Comparison of ENCODE assay signal across 10 mouse cellular contexts in the genomic region with DNA sequence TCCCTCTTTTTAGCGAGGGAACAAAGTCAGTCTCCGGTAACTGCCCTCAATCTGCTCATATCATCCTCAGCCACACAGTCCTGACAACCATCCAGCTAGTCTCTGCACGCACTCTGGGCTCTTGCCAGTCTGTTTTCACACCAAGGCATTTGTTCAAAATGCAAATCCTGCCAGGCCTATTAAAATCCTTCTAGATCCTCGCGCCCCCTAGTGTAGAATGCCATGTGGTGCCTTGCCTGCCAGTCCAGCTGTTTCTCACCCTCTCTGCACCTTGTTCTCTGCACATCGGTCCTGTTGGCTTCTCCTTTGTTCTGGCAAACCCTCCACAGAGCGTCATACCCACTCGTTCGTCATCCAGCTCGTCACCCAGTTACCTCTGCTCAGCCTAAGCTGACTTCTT. TPM values are rescaled to one million over a fixed set of nuclear protein-coding genes. Genes with fewer than 3 reads are reported as not detected.
DNase-seq lines count a peak whose midpoint lies in the region; ATAC-seq and TF ChIP-seq lines count a peak whose summit lies in the region.
"Had no signal": no experiment of that assay in that cellular context is flagged by ENCODE, and none has a peak within 500 bp of the region (broad histone marks: within the 10 kb centered on the region; RNA-seq: fewer than 3 reads in every experiment).

No protein-coding gene starts in this region.

- H3K27me3 ChIP-seq in cerebellum, adult 2 months (ENCODE audit: control insufficient read depth, insufficient read depth, low read length): no peaks in the 10 kb centered on the region
- H3K27me3 ChIP-seq in hindbrain, embryonic 16.5 days (replicated peaks; ENCODE audit: control insufficient read depth, insufficient read depth, low read length): no peaks in the 10 kb centered on the region
- no peaks in the 10 kb centered on the region for H3K27me3 ChIP-seq in midbrain, embryonic 13.5 days
- no peaks in the 10 kb centered on the region for H3K27me3 ChIP-seq in testis, adult 2 months (ENCODE audit: control insufficient read depth, insufficient read depth, low read length)
- H3K27me3 ChIP-seq: embryonic facial prominence, embryonic 15.5 days; stomach, embryonic 15.5 days had no signal

- WGBS in cerebellum, adult 2 months: 5% methylated on average over 10 of the region's 10 CpGs
- WGBS in hindbrain, embryonic 16.5 days: 24% methylated on average over 10 of the region's 10 CpGs
- whole genome bisulfite sequencing in midbrain, embryonic 13.5 days: 28% methylated on average over 10 of the region's 10 CpGs

- peak; percentile 26 for DNase-seq in urinary bladder, postnatal 25 days (ENCODE audit: low spot score)
- DNase-seq in urinary bladder, adult 2 months (ENCODE audit: low spot score): no peak
- peak; percentile 87 to 91 for DNase-seq in cerebellum, adult 2 months
- DNase-seq in frontal cortex, adult 2 months (ENCODE audit: extremely low spot score in 1 of 2, low spot score in 1 of 2): peak; percentile 74 to 90
- peak; percentile 74 to 75 for DNase-seq in left cerebral cortex, postnatal 36 days (ENCODE audit: low spot score in 2 of 2)

- peak; percentile 55 for ATAC-seq in hindbrain, embryonic 16.5 days
- ATAC-seq in midbrain, embryonic 13.5 days: peak; percentile 75

- no peak overlapping the region for H3K9ac ChIP-seq in hindbrain, embryonic 16.5 days (ENCODE audit: low read depth, low read length)
- H3K9ac ChIP-seq in midbrain, embryonic 13.5 days (replicated peaks): no peak overlapping the region
- H3K9ac ChIP-seq: embryonic facial prominence, embryonic 15.5 days; stomach, embryonic 15.5 days had no signal

- H3K36me3 ChIP-seq in hindbrain, embryonic 16.5 days (ENCODE audit: control insufficient read depth, insufficient read depth, low read length): no peaks in the 10 kb centered on the region
- no peaks in the 10 kb centered on the region for H3K36me3 ChIP-seq in midbrain, embryonic 13.5 days
- no peaks in the 10 kb centered on the region for H3K36me3 ChIP-seq in testis, adult 2 months (ENCODE audit: control insufficient read depth, insufficient read depth, low read length)
- H3K36me3 ChIP-seq: embryonic facial prominence, embryonic 15.5 days; stomach, embryonic 15.5 days had no signal

- TF ChIP-seq POLR2A in cerebellum, adult 2 months (IDR thresholded peaks at IDR 0.05; ENCODE audit: borderline replicate concordance, insufficient read depth, low read length): no peak
- no peak for TF ChIP-seq POLR2A in testis, adult 2 months (IDR thresholded peaks at IDR 0.05; ENCODE audit: control insufficient read depth, low read depth, low read length)

- no peak overlapping the region for H3K27ac ChIP-seq in cerebellum, adult 2 months (ENCODE audit: insufficient read depth, low read length)
- H3K27ac ChIP-seq in hindbrain, embryonic 16.5 days (ENCODE audit: low read depth, low read length): no peak overlapping the region
- H3K27ac ChIP-seq in midbrain, embryonic 13.5 days: no peak overlapping the region
- H3K27ac ChIP-seq in testis, adult 2 months (ENCODE audit: control insufficient read depth, insufficient read depth, low read depth, low read length): no peak overlapping the region; the same call in 1 of the 2 replicates
- H3K27ac ChIP-seq: embryonic facial prominence, embryonic 15.5 days; stomach, embryonic 15.5 days had no signal

- intact Hi-C loops in left cerebral cortex, postnatal 36 days (cut with DNase I): loop anchor here (2.0 to 10.0 kb wide), 6 partner anchors 59 to 279 kb away; a partner anchor contains a TSS

- no peaks in the 10 kb centered on the region for H3K9me3 ChIP-seq in hindbrain, embryonic 16.5 days (ENCODE audit: control insufficient read depth, low read length)
- H3K9me3 ChIP-seq in midbrain, embryonic 13.5 days: no peaks in the 10 kb centered on the region
- H3K9me3 ChIP-seq: embryonic facial prominence, embryonic 15.5 days; stomach, embryonic 15.5 days had no signal

- TF ChIP-seq CTCF in cerebellum, adult 2 months (IDR thresholded peaks at IDR 0.05; ENCODE audit: borderline replicate concordance, insufficient read depth, low read depth, low read length): peak; percentile 77
- peak; percentile 47; the same call in 1 of the 2 replicates for TF ChIP-seq CTCF in testis, adult 2 months (IDR thresholded peaks at IDR 0.05; ENCODE audit: control insufficient read depth, insufficient read depth, insufficient replicate concordance, low read depth, low read length)

- peaks cover 15% of the 10 kb centered on the region for H3K4me1 ChIP-seq in cerebellum, adult 2 months (ENCODE audit: control insufficient read depth, insufficient read depth, low read length)
- peaks cover 4% of the 10 kb centered on the region; the same call in 1 of the 2 replicates for H3K4me1 ChIP-seq in hindbrain, embryonic 16.5 days (ENCODE audit: control insufficient read depth, insufficient read depth, low read depth, low read length)
- H3K4me1 ChIP-seq in midbrain, embryonic 13.5 days (replicated peaks): no peaks in the 10 kb centered on the region
- H3K4me1 ChIP-seq in testis, adult 2 months (ENCODE audit: control insufficient read depth, insufficient read depth, low read length): peaks cover 18% of the 10 kb centered on the region
- H3K4me1 ChIP-seq: embryonic facial prominence, embryonic 15.5 days had no signal

- H3K4me2 ChIP-seq in hindbrain, embryonic 16.5 days (ENCODE audit: low read length): peak overlapping the region; percentile 7; the same call in 1 of the 2 replicates
- no peak overlapping the region for H3K4me2 ChIP-seq in midbrain, embryonic 13.5 days (replicated peaks)
- H3K4me2 ChIP-seq: embryonic facial prominence, embryonic 15.5 days; stomach, embryonic 15.5 days had no signal

- H3K4me3 ChIP-seq in cerebellum, adult 2 months (replicated peaks; ENCODE audit: insufficient read depth, low read depth, low read length): no peak overlapping the region
- H3K4me3 ChIP-seq in hindbrain, embryonic 16.5 days (ENCODE audit: low read length): no peak overlapping the region; the same call in 1 of the 2 replicates
- no peak overlapping the region for H3K4me3 ChIP-seq in midbrain, embryonic 13.5 days (replicated peaks)
- peak overlapping the region; percentile 21 for H3K4me3 ChIP-seq in testis, adult 2 months (ENCODE audit: control insufficient read depth, low read depth, low read length)
- H3K4me3 ChIP-seq: embryonic facial prominence, embryonic 15.5 days; stomach, embryonic 15.5 days had no signal

RNA-seq across cellular contexts. Expression of a gene that starts 36.2 kb away (rescaled TPM):
- polyA plus RNA-seq in urinary bladder, adult 2 months (2012; rRNA removed): not detected in 2 replicates
- 2.1 and 2.4 TPM in 2 replicates for polyA plus RNA-seq in cerebellum, adult 2 months (2012; rRNA removed)
- polyA plus RNA-seq in frontal cortex, adult 2 months (2012; rRNA removed): 0.84 and 1.0 TPM in 2 replicates
- polyA plus RNA-seq in hindbrain, embryonic 16.5 days (2015; fragmentation: Nextera tagmentation; extraction: Ambion mirVana): 0.12 and 0.21 TPM in 2 replicates
- 1 to 10 TPM; 2.0 to 3.4 TPM for total RNA-seq in left cerebral cortex, postnatal 36 days (2021)
- polyA plus RNA-seq in midbrain, embryonic 13.5 days (2015; fragmentation: Nextera tagmentation; extraction: Ambion mirVana): not detected in 2 replicates
- not detected in 2 replicates for polyA plus RNA-seq in testis, adult 2 months (2012; rRNA removed)
- polyA plus RNA-seq: embryonic facial prominence, embryonic 15.5 days; stomach, embryonic 15.5 days had no signal
